Mouse (Mus musculus) embryonic facial prominence, embryonic 10.5 days (tissue): ENCODE measurements at regions not wholly inside any gene's neighbourhood (a gene's known extent, or its start where the extent isn't known, plus 50 kb on each side); places are given as distances from the start of the nearest gene placed in this dataset.

Source experiments
- DNase-seq: peaks from one replicate; pipeline ENCODE4 v3.0.0-alpha.2; 2017; ENCODE audit warnings: low spot score
- H3K27ac ChIP-seq: fragments of 300-500 bp; sonication (generic); replicated peaks from 2 replicates; pipeline ENCODE4 v1.5.1; 2016; ENCODE audit warnings: mild to moderate bottlenecking
- H3K27me3 ChIP-seq: fragments of 300-500 bp; sonication (generic); replicated peaks from 2 replicates; pipeline ENCODE4 v1.6.1; 2016; ENCODE audit warnings: low read depth, mild to moderate bottlenecking; ENCODE audit not compliant: poor library complexity, severe bottlenecking
- H3K36me3 ChIP-seq: fragments of 300-500 bp; sonication (generic); replicated peaks from 2 replicates; pipeline ENCODE4 v1.6.1; 2016; ENCODE audit warnings: mild to moderate bottlenecking, moderate library complexity
- H3K4me1 ChIP-seq: fragments of 300-500 bp; sonication (generic); 2 replicates; pipeline ENCODE4 v1.6.1; 2016
- H3K4me3 ChIP-seq: fragments of 300-500 bp; sonication (generic); 2 replicates; pipeline ENCODE4 v1.5.1; 2016; ENCODE audit warnings: mild to moderate bottlenecking, moderate library complexity
- H3K9me3 ChIP-seq: fragments of 300-500 bp; sonication (generic); 2 replicates; pipeline ENCODE4 v1.6.1; 2016; ENCODE audit warnings: mild to moderate bottlenecking
- WGBS: fragments of 180-500 bp; shearing (Covaris S2); methylation state at CpG from one replicate; pipeline ENCODE4 v1.1.7; 2016; 5-methylcytosine and 5-hydroxymethylcytosine counted together

- Histone ChIP-seq H3K27ac (no peak overlapping the region), H3K4me1 (no peaks in the 10 kb centered on the region), H3K9me3 (no peaks in the 10 kb centered on the region), H3K36me3 (no peaks in the 10 kb centered on the region), H3K27me3 (no peaks in the 10 kb centered on the region), H3K4me3 (no peak overlapping the region)
- WGBS = 76% methylated on average over 9 of the region's 9 CpGs
- no peak for DNase-seq
Observed at GRCm38 (mm10) chr5:45292833-45293546, 157.0 kb downstream of the Qdpr start.

DNA sequence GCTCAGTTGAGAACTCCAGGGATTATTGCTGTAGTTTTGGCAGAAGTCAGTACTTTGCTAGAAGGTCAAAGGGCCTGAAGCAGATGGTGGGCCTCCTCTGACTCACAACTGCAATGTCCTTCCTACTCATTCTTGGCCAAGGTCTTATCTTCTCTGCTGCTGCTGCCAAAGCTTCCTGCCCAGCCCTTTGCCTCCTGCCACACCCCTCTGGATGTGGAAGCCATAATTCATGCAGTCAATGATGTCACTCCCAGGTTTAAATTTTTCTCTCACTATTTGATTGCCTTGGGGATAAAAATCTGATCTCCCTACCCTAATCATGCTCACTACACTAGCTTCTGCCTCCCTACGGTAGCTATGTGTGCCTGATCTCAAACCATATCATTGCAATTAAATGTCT lies 157.7 kb downstream of the Qdpr start:
- no peaks in the 10 kb centered on the region for H3K36me3 ChIP-seq
- WGBS = 84% methylated on average over 1 of the region's 1 CpGs
- no peaks in the 10 kb centered on the region for H3K4me1 ChIP-seq
- H3K27me3 ChIP-seq = no peaks in the 10 kb centered on the region
- DNase-seq = peak; percentile 9
- H3K27ac ChIP-seq = no peak overlapping the region
- no peak overlapping the region for H3K4me3 ChIP-seq
- no peaks in the 10 kb centered on the region for H3K9me3 ChIP-seq

DNA sequence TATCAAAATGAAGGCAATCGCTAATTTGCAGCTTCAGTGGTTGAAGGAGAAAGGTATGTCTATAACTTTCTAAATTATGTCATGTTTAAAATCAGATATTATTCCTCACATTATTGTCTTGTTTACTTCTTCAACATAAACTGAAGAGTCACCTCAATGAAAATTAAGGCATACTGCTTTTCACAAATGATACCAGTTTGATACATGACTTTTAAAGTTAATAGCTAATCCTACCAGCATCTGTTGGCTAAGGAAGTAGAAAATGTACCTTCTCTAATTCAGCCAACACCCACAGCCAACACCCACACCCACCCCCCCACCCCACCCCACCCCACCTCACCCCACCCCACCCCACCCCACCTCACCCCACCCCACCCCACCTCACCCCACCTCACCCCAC lies 158.3 kb downstream of the Qdpr start:
- WGBS = 94% methylated on average over 1 of the region's 1 CpGs
- no peaks in the 10 kb centered on the region for H3K27me3 ChIP-seq
- H3K27ac ChIP-seq = no peak overlapping the region
- no peaks in the 10 kb centered on the region for H3K4me1 ChIP-seq
- H3K36me3 ChIP-seq = no peaks in the 10 kb centered on the region
- no peak for DNase-seq
- no peak overlapping the region for H3K4me3 ChIP-seq
- no peaks in the 10 kb centered on the region for H3K9me3 ChIP-seq

GRCm38 (mm10) chr5:45291276-45291675 lies 158.8 kb downstream of the Qdpr start:
- 92% methylated on average over 3 of the region's 3 CpGs for WGBS
- no peak overlapping the region for H3K27ac ChIP-seq
- DNase-seq = no peak
- H3K9me3 ChIP-seq = no peaks in the 10 kb centered on the region
- H3K4me1 ChIP-seq = no peaks in the 10 kb centered on the region
- no peaks in the 10 kb centered on the region for H3K36me3 ChIP-seq
- H3K4me3 ChIP-seq = no peak overlapping the region
- no peaks in the 10 kb centered on the region for H3K27me3 ChIP-seq

- DNase-seq = no peak
- Histone ChIP-seq H3K9me3 (no peaks in the 10 kb centered on the region), H3K4me3 (no peak overlapping the region), H3K36me3 (no peaks in the 10 kb centered on the region), H3K27me3 (no peaks in the 10 kb centered on the region), H3K27ac (no peak overlapping the region), H3K4me1 (peaks cover 15% of the 10 kb centered on the region)
- WGBS = 87% methylated on average over 8 of the region's 8 CpGs
Observed at GRCm38 (mm10) chr5:45286454-45286853, 163.6 kb downstream of the Qdpr start.

- Histone ChIP-seq H3K27ac (no peak overlapping the region), H3K27me3 (no peaks in the 10 kb centered on the region), H3K4me3 (no peak overlapping the region), H3K4me1 (peaks cover 15% of the 10 kb centered on the region), H3K36me3 (no peaks in the 10 kb centered on the region), H3K9me3 (no peaks in the 10 kb centered on the region)
- no peak for DNase-seq
Observed at GRCm38 (mm10) chr5:45284680-45285079, 165.4 kb downstream of the Qdpr start.

DNA sequence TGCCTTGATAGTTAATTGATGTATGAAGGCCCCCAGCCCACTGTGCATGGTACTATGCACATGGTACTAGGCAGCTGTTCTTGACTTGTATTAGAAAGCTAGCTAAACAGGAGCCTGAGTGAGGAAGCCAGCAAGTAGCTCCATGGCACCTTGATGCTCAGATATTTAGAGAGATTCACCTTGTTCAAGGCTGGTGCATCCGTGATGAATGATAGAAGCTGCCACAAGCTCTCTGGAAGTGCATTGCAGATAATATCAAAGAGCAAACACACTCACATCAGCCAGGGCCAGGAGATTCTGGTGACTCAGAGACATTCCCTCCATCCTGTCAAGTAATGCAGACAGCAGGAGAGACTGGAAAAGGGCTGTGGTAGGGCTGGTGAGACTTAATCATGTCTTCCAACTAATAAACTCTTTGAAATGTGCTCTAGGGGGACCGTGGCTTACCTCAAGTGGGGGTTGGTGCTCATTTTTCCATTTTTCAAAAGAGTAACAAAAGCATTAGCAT lies 166.1 kb downstream of the Qdpr start:
- no peaks in the 10 kb centered on the region for H3K27me3 ChIP-seq
- H3K27ac ChIP-seq = no peak overlapping the region
- no peaks in the 10 kb centered on the region for H3K36me3 ChIP-seq
- 72% methylated on average over 2 of the region's 2 CpGs for WGBS
- no peaks in the 10 kb centered on the region for H3K9me3 ChIP-seq
- DNase-seq = no peak
- H3K4me3 ChIP-seq = no peak overlapping the region
- peaks cover 15% of the 10 kb centered on the region for H3K4me1 ChIP-seq

DNA sequence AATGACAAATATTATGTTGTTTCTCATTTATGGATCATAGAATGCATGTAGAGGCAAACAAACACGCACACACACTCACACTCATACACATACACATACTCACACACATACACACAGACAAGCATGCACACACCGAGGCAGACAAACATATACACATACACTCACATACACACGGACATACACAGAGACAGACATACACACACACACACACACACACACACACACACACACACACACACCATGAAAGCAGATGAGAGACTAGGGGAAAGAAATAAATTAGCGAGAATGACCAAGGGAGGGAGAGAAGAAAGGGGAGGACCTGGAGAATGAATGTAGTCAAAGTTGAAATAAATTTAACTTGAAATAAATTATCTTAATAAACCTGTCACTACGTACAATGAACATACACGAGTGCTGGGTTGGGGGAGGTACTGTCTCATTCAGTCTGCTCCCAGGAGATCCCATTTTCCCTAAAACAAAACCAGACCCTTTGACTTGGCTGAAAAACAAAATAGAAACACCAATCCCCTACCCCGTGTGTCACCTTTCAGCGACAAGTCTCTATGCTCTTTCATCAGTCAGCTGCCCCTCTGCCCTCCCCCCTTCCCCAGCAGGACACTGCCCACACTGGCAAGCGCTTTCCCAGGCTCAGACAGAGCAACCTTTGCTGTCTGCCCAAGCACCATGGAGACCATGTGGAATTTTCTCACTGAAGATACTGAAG lies 167.7 kb downstream of the Qdpr start:
- H3K27ac ChIP-seq = peak overlapping the region; percentile 48
- peaks cover 28% of the 10 kb centered on the region for H3K4me1 ChIP-seq
- H3K27me3 ChIP-seq = no peaks in the 10 kb centered on the region
- WGBS = 44% methylated on average over 9 of the region's 9 CpGs
- peak; percentile 52 for DNase-seq
- H3K36me3 ChIP-seq = no peaks in the 10 kb centered on the region
- H3K9me3 ChIP-seq = no peaks in the 10 kb centered on the region
- H3K4me3 ChIP-seq = no peak overlapping the region

DNA sequence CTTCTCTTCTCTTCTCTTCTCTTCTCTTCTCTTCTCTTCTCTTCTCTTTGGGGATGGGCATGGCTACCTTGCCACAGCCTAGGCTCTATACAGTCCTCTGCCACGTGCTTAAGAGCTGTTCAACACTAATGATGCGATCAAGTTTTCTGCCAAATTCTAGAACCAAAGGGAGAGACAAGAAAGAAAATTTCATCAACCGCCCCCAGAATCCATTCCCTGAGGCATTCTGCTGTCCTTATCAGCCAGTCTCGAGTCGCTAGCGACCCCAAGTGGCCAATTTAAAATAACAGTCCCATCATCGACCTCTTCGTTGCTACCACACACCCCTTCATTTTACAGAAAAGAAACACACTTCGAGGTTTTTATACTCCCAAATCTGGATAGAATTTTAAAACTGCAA lies 171.5 kb downstream of the Qdpr start:
- H3K36me3 ChIP-seq = no peaks in the 10 kb centered on the region
- peaks cover 26% of the 10 kb centered on the region for H3K4me1 ChIP-seq
- H3K27ac ChIP-seq = peak overlapping the region; percentile 80
- WGBS = 1% methylated on average over 9 of the region's 9 CpGs
- peak; percentile 84 for DNase-seq
- peak overlapping the region; percentile 49 for H3K4me3 ChIP-seq
- H3K9me3 ChIP-seq = no peaks in the 10 kb centered on the region
- no peaks in the 10 kb centered on the region for H3K27me3 ChIP-seq

GRCm38 (mm10) chr5:45278005-45278432 lies 172.0 kb downstream of the Qdpr start:
- peak overlapping the region; percentile 49 for H3K4me3 ChIP-seq
- peak overlapping the region; percentile 80 for H3K27ac ChIP-seq
- 2% methylated on average over 10 of the region's 10 CpGs for WGBS
- no peaks in the 10 kb centered on the region for H3K36me3 ChIP-seq
- H3K4me1 ChIP-seq = peaks cover 25% of the 10 kb centered on the region
- DNase-seq = peak; percentile 50
- no peaks in the 10 kb centered on the region for H3K9me3 ChIP-seq
- no peaks in the 10 kb centered on the region for H3K27me3 ChIP-seq

GRCm38 (mm10) chr5:45270679-45271078 lies 179.4 kb downstream of the Qdpr start:
- H3K27me3 ChIP-seq = no peaks in the 10 kb centered on the region
- H3K4me3 ChIP-seq = no peak overlapping the region
- H3K27ac ChIP-seq = no peak overlapping the region
- no peak for DNase-seq
- peaks cover 8% of the 10 kb centered on the region; the same call in 1 of the 2 replicates for H3K4me1 ChIP-seq
- no peaks in the 10 kb centered on the region for H3K9me3 ChIP-seq
- 87% methylated on average over 3 of the region's 3 CpGs for WGBS
- H3K36me3 ChIP-seq = no peaks in the 10 kb centered on the region

DNA sequence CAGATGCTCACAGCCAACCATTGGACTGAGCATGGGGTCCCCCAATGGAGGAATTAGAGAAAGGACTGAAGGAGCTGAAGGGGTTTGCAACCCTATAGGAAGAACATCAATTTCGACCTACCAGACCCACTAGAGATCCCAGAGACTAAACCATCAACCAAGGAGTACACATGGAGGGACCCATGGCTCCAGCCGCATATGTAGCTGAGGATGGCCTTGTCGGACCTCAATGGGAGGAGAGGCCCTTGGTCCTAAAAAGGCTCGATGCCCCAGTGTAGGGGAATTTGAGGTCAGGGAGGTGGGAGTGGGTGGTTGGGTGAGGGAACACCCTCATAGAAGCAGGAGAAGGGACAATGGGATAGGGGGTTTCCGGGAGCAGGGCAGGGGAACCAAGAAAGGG lies 180.6 kb downstream of the Qdpr start:
- no peak overlapping the region for H3K27ac ChIP-seq
- no peak overlapping the region for H3K4me3 ChIP-seq
- H3K4me1 ChIP-seq = peaks cover 8% of the 10 kb centered on the region; the same call in 1 of the 2 replicates
- DNase-seq = no peak
- H3K9me3 ChIP-seq = no peaks in the 10 kb centered on the region
- no peaks in the 10 kb centered on the region for H3K36me3 ChIP-seq
- H3K27me3 ChIP-seq = no peaks in the 10 kb centered on the region
- 88% methylated on average over 5 of the region's 5 CpGs for WGBS

GRCm38 (mm10) chr5:45266914-45267313 lies 183.1 kb downstream of the Qdpr start:
- Histone ChIP-seq H3K4me1 (peaks cover 8% of the 10 kb centered on the region; the same call in 1 of the 2 replicates), H3K36me3 (no peaks in the 10 kb centered on the region), H3K27me3 (no peaks in the 10 kb centered on the region), H3K9me3 (no peaks in the 10 kb centered on the region), H3K27ac (no peak overlapping the region), H3K4me3 (no peak overlapping the region)
- no peak for DNase-seq
- 60% methylated on average over 5 of the region's 5 CpGs for WGBS
